Mouse (Mus musculus) central nervous system, embryonic 18 days (tissue): Measurements from ENCODE around the gene Exosc1. TPM values are rescaled to one million over a fixed set of nuclear protein-coding genes. Genes with fewer than 3 reads are reported as not detected.

ENCODE experiments used
- polyA plus RNA-seq: library from polyadenylated mRNA; depleted of rRNA; stranded (reverse); fragments of >200 nt; gene quantifications from 2 replicates; pipeline ENCODE4 v1.2.3, GENCODE M21; 2012; rRNA removed

Exosc1 gene
- 30.5 and 31.7 TPM in 2 replicates for polyA plus RNA-seq

GRCm38 (mm10) chr19:41933179-41934086, at the start of gene Exosc1, which contains the start of gene Zdhhc16:
Gene Exosc1 (minus strand): TSS chr19:41933423.
Gene Zdhhc16 (plus strand): TSS chr19:41933480.

DNA sequence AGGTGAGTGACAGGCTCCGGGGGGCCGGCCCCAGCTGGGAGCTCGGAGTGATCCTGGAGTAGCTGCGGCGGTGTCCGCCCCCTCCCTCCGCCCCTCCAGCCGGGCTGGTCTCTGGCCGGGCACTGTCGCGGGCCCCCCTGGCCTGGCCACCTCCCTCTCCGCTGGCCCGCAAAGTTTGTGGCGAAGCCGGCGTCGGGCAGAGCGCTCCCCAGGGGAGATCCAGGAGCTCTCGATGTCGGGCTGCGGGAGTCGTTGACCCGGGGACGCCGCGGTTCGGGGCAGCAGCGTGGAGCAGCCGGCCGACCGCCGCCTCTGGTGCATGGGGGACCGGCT, 48.3 kb upstream of the Exosc1 start, which contains the start of gene Ubtd1:
Ubtd1 (plus strand) TSS at position 169 of the 333 bp plus-strand sequence.

GRCm38 (mm10) chr19:41980819-41981594, 47.8 kb upstream of the Exosc1 start, which contains the start of gene Mms19:
Gene Mms19 (minus strand): TSS chr19:41981157.

GRCm38 (mm10) chr19:41911178-41912073, 21.8 kb downstream of the Exosc1 start, which contains the start of gene Pgam1:
Gene Pgam1 (plus strand): TSS chr19:41911923.

GRCm38 (mm10) chr19:41895460-41896318, 37.5 kb downstream of the Exosc1 start, which contains the start of gene Rrp12:
Gene Rrp12 (minus strand): TSS chr19:41896173.

Other genes starting within 250 kb of the Exosc1 start
- 24.2 and 29.8 TPM in 2 replicates for gene Slit1, start 189.8 kb downstream of the Exosc1 start, polyA plus RNA-seq
- 5.0 and 6.1 TPM in 2 replicates for gene Arhgap19, start 131.4 kb downstream of the Exosc1 start, polyA plus RNA-seq
- gene Frat1, start 103.5 kb downstream of the Exosc1 start, polyA plus RNA-seq: 11.0 and 12.4 TPM in 2 replicates
- gene Frat2, start 85.3 kb downstream of the Exosc1 start, polyA plus RNA-seq: 12.0 and 13.9 TPM in 2 replicates
- 16.9 and 17.0 TPM in 2 replicates for gene Rrp12, start 37.2 kb downstream of the Exosc1 start, polyA plus RNA-seq
- gene Pgam1, start 21.5 kb downstream of the Exosc1 start, polyA plus RNA-seq: 459 and 467 TPM in 2 replicates
- gene Zdhhc16, start 57 bp upstream of the Exosc1 start, polyA plus RNA-seq: 93.7 and 94.8 TPM in 2 replicates
- 65.4 and 70.2 TPM in 2 replicates for gene Mms19, start 47.7 kb upstream of the Exosc1 start, polyA plus RNA-seq
- 16.5 and 16.8 TPM in 2 replicates for gene Ubtd1, start 48.3 kb upstream of the Exosc1 start, polyA plus RNA-seq
- gene Ankrd2, start 102.6 kb upstream of the Exosc1 start, polyA plus RNA-seq: 0.93 and 1.1 TPM in 2 replicates
- 2.1 TPM in 2 replicates for gene Hoga1, start 112.2 kb upstream of the Exosc1 start, polyA plus RNA-seq
- gene 4933411K16Rik, start 118.8 kb upstream of the Exosc1 start, polyA plus RNA-seq: 0.29 and 0.34 TPM in 2 replicates
- 161 and 175 TPM in 2 replicates for gene Morn4, start 152.9 kb upstream of the Exosc1 start, polyA plus RNA-seq
- gene Pi4k2a, start 157.0 kb upstream of the Exosc1 start, polyA plus RNA-seq: 40.2 and 41.2 TPM in 2 replicates
- 5.2 and 6.2 TPM in 2 replicates for gene Avpi1, start 195.6 kb upstream of the Exosc1 start, polyA plus RNA-seq
- gene Marveld1, start 214.0 kb upstream of the Exosc1 start, polyA plus RNA-seq: 13.5 and 15.1 TPM in 2 replicates
- gene Zfyve27, start 230.5 kb upstream of the Exosc1 start, polyA plus RNA-seq: 135 and 139 TPM in 2 replicates